Mouse (Mus musculus): ENCODE results near the gene Samt4.
"Not testable (repeated sequence)": the region's sequence is repeated elsewhere in the genome, so short reads cannot be mapped to it uniquely, and the experiment has no call there.

Samt4 gene

GRCm38 (mm10) chrX:154481702-154482101 lies at the start of gene Samt4:
Gene Samt4, plus strand, starts transcription at chrX:154482002.
- DNase-seq (ENCODE audit: low spot score in 2 of 2): no peak

GRCm38 (mm10) chrX:154443696-154444095 lies 38.1 kb upstream of the Samt4 start:
- DNase-seq (ENCODE audit: low spot score in 2 of 2): not testable (repeated sequence)

GRCm38 (mm10) chrX:154468386-154468785 lies 13.4 kb upstream of the Samt4 start:
- DNase-seq (ENCODE audit: low spot score in 2 of 2): not testable (repeated sequence)
